Mouse (Mus musculus) intestine, embryonic 15.5 days (tissue): ENCODE measurements around the gene Sectm1b. TPM values are rescaled to one million over a fixed set of nuclear protein-coding genes. Genes with fewer than 3 reads are reported as not detected.
"Not testable (repeated sequence)": the region's sequence is repeated elsewhere in the genome, so short reads cannot be mapped to it uniquely, and the experiment has no call there.

ENCODE experiments used
- ATAC-seq: fragments of 200-750 bp; cut with Nextera tagmentation; 2 replicates; pipeline ENCODE4 v1.8.0; 2017; ENCODE audit warnings: moderate TSS enrichment, moderate library complexity
- H3K27ac ChIP-seq: fragments of 300-500 bp; sonication (generic); 2 replicates; pipeline ENCODE4 v1.5.1; 2015; ENCODE audit warnings: mild to moderate bottlenecking, inconsistent platforms
- H3K27me3 ChIP-seq: fragments of 300-500 bp; sonication (generic); replicated peaks from 2 replicates; pipeline ENCODE4 v1.6.1; 2015; ENCODE audit warnings: inconsistent platforms
- H3K36me3 ChIP-seq: fragments of 300-500 bp; sonication (generic); 2 replicates; pipeline ENCODE4 v1.6.1; 2015; ENCODE audit warnings: inconsistent platforms
- H3K4me1 ChIP-seq: fragments of 300-500 bp; sonication (generic); replicated peaks from 2 replicates; pipeline ENCODE4 v1.6.1; 2015; ENCODE audit warnings: inconsistent platforms
- H3K4me2 ChIP-seq: fragments of 300-500 bp; sonication (generic); replicated peaks from 2 replicates; pipeline ENCODE4 v1.6.1; 2015; ENCODE audit warnings: mild to moderate bottlenecking, inconsistent platforms
- H3K4me3 ChIP-seq: fragments of 300-500 bp; sonication (generic); replicated peaks from 2 replicates; pipeline ENCODE4 v1.5.1; 2015; ENCODE audit warnings: inconsistent platforms
- H3K9ac ChIP-seq: fragments of 300-500 bp; sonication (generic); 2 replicates; pipeline ENCODE4 v1.6.1; 2015; ENCODE audit warnings: inconsistent platforms
- H3K9me3 ChIP-seq: fragments of 300-500 bp; sonication (generic); 2 replicates; pipeline ENCODE4 v1.6.1; 2016; ENCODE audit warnings: inconsistent platforms
- WGBS: fragments of 180-500 bp; shearing (Covaris S2); methylation state at CpG from one replicate; pipeline ENCODE4 v1.1.7; 2015; 5-methylcytosine and 5-hydroxymethylcytosine counted together
- polyA plus RNA-seq: library from polyadenylated mRNA; unstranded; fragments of >200 nt; fragmentation: Nextera tagmentation; extraction: Ambion mirVana; gene quantifications from 2 replicates; pipeline ENCODE4 v1.2.1, GENCODE M21; 2015

The Sectm1b gene
- polyA plus RNA-seq, 1 experiment from 2014 or later, result 0.73 TPM

GRCm38 (mm10) chr11:121061615-121062014 lies 1.8 kb downstream of the Sectm1b start:
- Histone ChIP-seq H3K36me3 (no peaks in the 10 kb centered on the region), H3K27me3 (no peaks in the 10 kb centered on the region), H3K27ac (peak overlapping the region; percentile 46; the same call in 1 of the 2 replicates), H3K4me2 (no peak overlapping the region), H3K4me3 (no peak overlapping the region), H3K9me3 (no peaks in the 10 kb centered on the region), H3K4me1 (peaks cover 11% of the 10 kb centered on the region; the same call in 1 of the 2 replicates), H3K9ac (no peak overlapping the region)
- no peak for ATAC-seq
- WGBS, result 42% methylated on average over 8 of the region's 8 CpGs

GRCm38 (mm10) chr11:121060401-121061067 lies 2.8 kb downstream of the Sectm1b start:
- not testable (repeated sequence) for H3K4me3 ChIP-seq, H3K27ac ChIP-seq, ATAC-seq

GRCm38 (mm10) chr11:121059471-121059870 lies 3.9 kb downstream of the Sectm1b start:
- no peaks in the 10 kb centered on the region for H3K27me3 ChIP-seq
- H3K4me3 ChIP-seq, result no peak overlapping the region
- no peaks in the 10 kb centered on the region for H3K9me3 ChIP-seq
- no peaks in the 10 kb centered on the region for H3K36me3 ChIP-seq
- no peak overlapping the region for H3K27ac ChIP-seq
- H3K9ac ChIP-seq, result no peak overlapping the region
- H3K4me1 ChIP-seq, result peaks cover 17% of the 10 kb centered on the region; the same call in 1 of the 2 replicates
- no peak for ATAC-seq
- 91% methylated on average over 4 of the region's 4 CpGs for WGBS
- no peak overlapping the region for H3K4me2 ChIP-seq

More at GRCm38 (mm10) chr11:121060401-121061067, 2.8 kb downstream of the Sectm1b start:
- not testable (repeated sequence) for H3K36me3 ChIP-seq, H3K27me3 ChIP-seq, H3K9ac ChIP-seq, H3K4me2 ChIP-seq, H3K9me3 ChIP-seq
- peaks cover 17% of the 10 kb centered on the region; the same call in 1 of the 2 replicates for H3K4me1 ChIP-seq
- 93% methylated on average over 6 of the region's 6 CpGs for WGBS

GRCm38 (mm10) chr11:121058956-121059355 lies 4.4 kb downstream of the Sectm1b start:
- peaks cover 17% of the 10 kb centered on the region; the same call in 1 of the 2 replicates for H3K4me1 ChIP-seq
- no peak for ATAC-seq
- H3K27ac ChIP-seq, result no peak overlapping the region
- H3K4me3 ChIP-seq, result no peak overlapping the region
- WGBS, result 88% methylated on average over 4 of the region's 4 CpGs
- H3K4me2 ChIP-seq, result no peak overlapping the region
- no peaks in the 10 kb centered on the region for H3K36me3 ChIP-seq
- no peaks in the 10 kb centered on the region for H3K9me3 ChIP-seq
- H3K27me3 ChIP-seq, result no peaks in the 10 kb centered on the region
- H3K9ac ChIP-seq, result no peak overlapping the region

- Histone ChIP-seq H3K4me2 (no peak overlapping the region; the same call in 1 of the 2 replicates), H3K4me1 (peaks cover 17% of the 10 kb centered on the region; the same call in 1 of the 2 replicates), H3K27ac (peak overlapping the region; percentile 64), H3K9me3 (no peaks in the 10 kb centered on the region), H3K4me3 (no peak overlapping the region), H3K9ac (no peak overlapping the region), H3K27me3 (no peaks in the 10 kb centered on the region), H3K36me3 (no peaks in the 10 kb centered on the region)
- ATAC-seq, result peak; percentile 84
- 50% methylated on average over 5 of the region's 5 CpGs for WGBS
Observed at GRCm38 (mm10) chr11:121058122-121058521, 5.2 kb downstream of the Sectm1b start.

- H3K27ac ChIP-seq, result peak overlapping the region; percentile 68
- ATAC-seq, result peak; percentile 67
- H3K9ac ChIP-seq, result no peak overlapping the region
Observed at GRCm38 (mm10) chr11:121056536-121057236, 6.7 kb downstream of the Sectm1b start.

GRCm38 (mm10) chr11:121053536-121053935 lies 9.8 kb downstream of the Sectm1b start:
- Histone ChIP-seq H3K4me1 (peaks cover 17% of the 10 kb centered on the region; the same call in 1 of the 2 replicates), H3K4me3 (no peak overlapping the region), H3K27ac (no peak overlapping the region), H3K36me3 (no peaks in the 10 kb centered on the region), H3K27me3 (no peaks in the 10 kb centered on the region), H3K4me2 (no peak overlapping the region), H3K9ac (no peak overlapping the region), H3K9me3 (no peaks in the 10 kb centered on the region)
- 13% methylated on average over 8 of the region's 8 CpGs for WGBS
- ATAC-seq, result peak; percentile 37; the same call in 1 of the 2 replicates

More at GRCm38 (mm10) chr11:121056536-121057236, 6.7 kb downstream of the Sectm1b start:
- Histone ChIP-seq H3K36me3 (no peaks in the 10 kb centered on the region), H3K4me1 (peaks cover 17% of the 10 kb centered on the region; the same call in 1 of the 2 replicates), H3K4me3 (no peak overlapping the region), H3K4me2 (0 out of 2 replicates have a peak overlapping the region, but pooled peaks have one; percentile 0), H3K9me3 (no peaks in the 10 kb centered on the region), H3K27me3 (no peaks in the 10 kb centered on the region)
- WGBS, result 41% methylated on average over 7 of the region's 7 CpGs

- no peaks in the 10 kb centered on the region for H3K27me3 ChIP-seq
- no peak overlapping the region for H3K4me3 ChIP-seq
- H3K36me3 ChIP-seq, result no peaks in the 10 kb centered on the region
- H3K9ac ChIP-seq, result no peak overlapping the region
- peaks cover 8% of the 10 kb centered on the region; the same call in 1 of the 2 replicates for H3K4me1 ChIP-seq
- H3K4me2 ChIP-seq, result no peak overlapping the region
- no peak overlapping the region for H3K27ac ChIP-seq
- peak; percentile 48; the same call in 1 of the 2 replicates for ATAC-seq
- 60% methylated on average over 4 of the region's 4 CpGs for WGBS
- no peaks in the 10 kb centered on the region for H3K9me3 ChIP-seq
Observed at GRCm38 (mm10) chr11:121052387-121052786, 11.0 kb downstream of the Sectm1b start.

GRCm38 (mm10) chr11:121051793-121052192 lies 11.6 kb downstream of the Sectm1b start:
- 0 out of 2 replicates have a peak, but pooled peaks have one; percentile 29 for ATAC-seq
- Histone ChIP-seq H3K4me1 (peaks cover 8% of the 10 kb centered on the region; the same call in 1 of the 2 replicates), H3K27ac (no peak overlapping the region), H3K36me3 (no peaks in the 10 kb centered on the region), H3K9me3 (no peaks in the 10 kb centered on the region), H3K9ac (no peak overlapping the region), H3K27me3 (no peaks in the 10 kb centered on the region), H3K4me2 (no peak overlapping the region), H3K4me3 (no peak overlapping the region)
- WGBS, result 30% methylated on average over 1 of the region's 1 CpGs

- Histone ChIP-seq H3K9ac (no peak overlapping the region), H3K4me1 (peaks cover 2% of the 10 kb centered on the region; the same call in 1 of the 2 replicates), H3K4me3 (no peak overlapping the region), H3K4me2 (no peak overlapping the region), H3K27ac (no peak overlapping the region), H3K36me3 (no peaks in the 10 kb centered on the region), H3K27me3 (no peaks in the 10 kb centered on the region), H3K9me3 (no peaks in the 10 kb centered on the region)
- 51% methylated on average over 1 of the region's 1 CpGs for WGBS
- no peak for ATAC-seq
Observed at GRCm38 (mm10) chr11:121049840-121050239, 13.5 kb downstream of the Sectm1b start.

GRCm38 (mm10) chr11:121047826-121048399 lies 15.5 kb downstream of the Sectm1b start:
- Histone ChIP-seq H3K27me3 (no peaks in the 10 kb centered on the region), H3K4me3 (no peak overlapping the region), H3K36me3 (no peaks in the 10 kb centered on the region), H3K27ac (no peak overlapping the region), H3K4me1 (no peaks in the 10 kb centered on the region), H3K9ac (no peak overlapping the region), H3K9me3 (no peaks in the 10 kb centered on the region), H3K4me2 (no peak overlapping the region)
- 62% methylated on average over 2 of the region's 2 CpGs for WGBS
- no peak for ATAC-seq

- H3K9ac ChIP-seq, result no peak overlapping the region
- H3K27ac ChIP-seq, result no peak overlapping the region
- no peak overlapping the region for H3K4me2 ChIP-seq
- H3K9me3 ChIP-seq, result no peaks in the 10 kb centered on the region
- no peak overlapping the region for H3K4me3 ChIP-seq
- no peaks in the 10 kb centered on the region for H3K4me1 ChIP-seq
- WGBS, result 82% methylated on average over 1 of the region's 1 CpGs
- no peaks in the 10 kb centered on the region for H3K36me3 ChIP-seq
- ATAC-seq, result no peak
- H3K27me3 ChIP-seq, result no peaks in the 10 kb centered on the region
Observed at GRCm38 (mm10) chr11:121045286-121045685, 18.1 kb downstream of the Sectm1b start.
